Mouse (Mus musculus): ENCODE data around the gene Ppdpf.

DNA sequence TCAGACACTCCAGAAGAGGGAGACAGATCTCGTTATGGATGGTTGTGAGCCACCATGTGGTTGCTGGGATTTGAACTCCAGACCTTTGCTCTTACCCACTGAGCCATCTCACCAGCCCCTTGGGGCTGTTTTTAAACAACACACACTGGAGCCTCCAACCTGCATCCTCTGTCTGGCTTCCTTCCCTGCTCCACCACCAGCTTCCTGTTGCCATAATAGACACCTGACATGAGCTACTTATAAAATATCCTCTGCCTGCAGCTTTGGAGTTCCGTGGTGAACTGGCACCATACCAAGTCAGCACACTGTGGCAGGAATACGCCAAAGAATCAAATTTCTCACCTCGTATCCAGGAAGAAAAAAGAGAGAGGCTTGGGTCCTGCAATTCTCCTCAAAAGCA, 26.2 kb upstream of the Ppdpf start:
- TF ChIP-seq CTCF (IDR thresholded peaks at IDR 0.05; ENCODE audit: extremely low read depth, insufficient read length, insufficient replicate concordance, low read depth, low read length) (no peak), POLR2A (IDR thresholded peaks at IDR 0.05; ENCODE audit: low read depth, low read length) (no peak)

All from small intestine, adult 2 months (tissue).